Mouse (Mus musculus): ENCODE measurements around the gene Ypel3.

The Ypel3 gene

DNA sequence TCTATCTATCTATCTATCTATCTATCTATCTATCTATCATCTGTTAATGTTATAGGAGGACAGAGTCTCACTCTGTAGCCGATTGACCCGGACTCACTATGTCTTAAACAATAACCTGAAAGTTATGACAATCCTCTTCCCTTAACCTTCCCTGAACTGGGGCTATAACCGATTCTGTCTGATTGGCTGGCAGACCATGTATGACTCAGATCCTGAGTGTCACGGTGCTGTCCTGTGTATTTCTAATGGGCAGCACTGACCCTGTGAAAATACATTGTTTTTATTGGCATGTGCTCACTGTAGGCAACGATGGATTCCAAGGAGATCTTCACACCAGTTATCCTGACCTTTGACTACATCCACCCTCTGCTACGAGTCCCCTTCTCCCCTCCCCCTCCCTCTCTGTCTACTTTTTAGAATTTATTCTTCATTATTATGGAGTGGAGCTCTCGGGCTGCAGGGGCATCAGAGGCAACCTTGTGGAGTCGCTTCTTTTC lies 39.0 kb downstream of the Ypel3 start:
- DNase-seq (ENCODE audit: low spot score in 2 of 2): no peak

DNA sequence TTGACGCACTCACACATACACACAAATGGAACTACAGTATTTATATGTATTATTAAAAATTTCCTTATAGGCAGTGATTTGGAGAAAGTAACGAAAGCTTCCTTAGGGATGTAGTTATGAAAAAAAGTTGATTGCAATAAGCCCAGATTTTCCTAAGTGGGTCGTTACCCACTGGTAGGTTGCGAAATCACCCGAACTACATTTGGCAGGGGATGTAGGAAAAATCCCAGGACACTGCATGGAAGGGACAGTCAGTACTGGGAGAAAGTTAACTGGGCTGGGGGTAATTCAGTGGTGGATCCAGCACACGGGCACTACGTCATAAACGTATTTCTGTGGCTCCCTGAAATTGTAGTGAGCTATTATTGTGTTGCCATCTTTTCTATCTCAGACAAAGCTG lies 39.7 kb downstream of the Ypel3 start:
- DNase-seq (ENCODE audit: low spot score in 2 of 2): no peak

DNA sequence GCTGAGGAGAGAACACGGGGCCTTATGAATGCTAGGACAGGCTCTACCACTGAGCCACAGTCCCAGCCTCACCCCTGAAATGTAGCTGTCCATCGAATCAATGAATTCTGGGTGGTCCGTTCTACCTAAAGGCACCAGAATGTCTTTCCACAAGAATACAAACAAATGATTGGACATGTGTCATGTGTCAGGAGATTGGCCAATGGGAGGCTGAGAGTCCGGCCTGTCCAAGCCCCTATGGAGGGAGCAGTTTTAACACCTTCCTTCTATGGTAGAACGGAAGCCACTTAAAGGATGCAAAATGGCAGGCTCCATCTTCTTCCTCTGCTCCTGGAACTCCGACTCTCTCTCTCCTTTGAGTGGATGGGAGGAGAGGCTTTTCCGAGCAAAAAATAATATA lies 40.8 kb downstream of the Ypel3 start:
- no peak for DNase-seq (ENCODE audit: low spot score in 2 of 2)

DNA sequence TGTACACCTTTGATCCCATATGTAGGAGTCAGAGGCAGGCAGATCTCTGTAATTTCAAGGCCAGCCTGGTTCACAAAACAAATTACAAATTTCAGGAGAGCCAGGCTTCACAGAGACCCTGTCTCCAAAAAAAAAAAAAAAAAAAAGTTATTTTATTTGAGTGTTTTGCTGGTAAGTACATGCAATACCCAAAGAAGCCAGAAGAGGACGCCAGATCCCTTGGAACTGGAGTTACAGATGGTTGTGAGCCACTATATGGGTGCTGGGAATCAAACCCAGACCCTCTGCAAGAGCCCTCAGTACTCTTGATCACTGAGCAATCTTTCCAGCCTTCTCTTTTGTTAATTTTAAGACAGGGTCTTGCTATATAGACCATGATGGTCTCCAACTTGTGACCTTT lies 42.1 kb downstream of the Ypel3 start:
- no peak for DNase-seq (ENCODE audit: low spot score in 2 of 2)

DNA sequence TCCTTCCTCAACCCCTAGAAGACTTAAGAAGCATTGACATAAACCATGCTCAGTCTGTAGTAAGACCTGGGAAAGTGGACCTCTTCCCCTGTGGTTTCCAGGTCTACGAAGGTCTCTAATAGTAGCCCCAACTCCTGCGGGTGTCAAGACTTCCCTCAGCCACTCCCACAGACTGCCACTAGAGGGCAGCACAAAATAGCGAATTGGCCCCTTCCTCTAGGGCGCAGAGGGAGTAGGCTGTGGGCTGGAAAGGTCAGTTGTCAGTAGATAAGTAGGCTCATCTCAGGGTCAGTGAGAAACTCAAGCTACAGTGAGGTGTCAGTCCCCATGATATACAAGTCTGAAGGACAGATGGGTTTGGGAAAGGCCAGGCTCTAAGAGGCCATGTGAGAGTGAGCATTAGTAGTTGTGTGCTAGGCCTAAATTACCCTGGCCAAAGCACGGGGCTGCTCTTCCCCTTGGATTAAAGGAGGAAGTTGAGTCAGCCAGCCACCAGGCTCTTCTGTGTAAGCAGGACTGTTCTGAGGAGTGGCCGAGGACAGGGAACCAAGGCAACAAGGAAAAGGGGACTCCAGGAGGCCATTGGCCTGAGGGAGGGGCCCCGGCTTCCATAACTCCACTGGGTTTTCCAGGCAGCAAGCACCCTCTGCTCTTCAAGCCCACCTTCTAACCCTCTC lies 45.2 kb downstream of the Ypel3 start:
- DNase-seq (ENCODE audit: low spot score in 2 of 2): peak; percentile 76 to 82

DNA sequence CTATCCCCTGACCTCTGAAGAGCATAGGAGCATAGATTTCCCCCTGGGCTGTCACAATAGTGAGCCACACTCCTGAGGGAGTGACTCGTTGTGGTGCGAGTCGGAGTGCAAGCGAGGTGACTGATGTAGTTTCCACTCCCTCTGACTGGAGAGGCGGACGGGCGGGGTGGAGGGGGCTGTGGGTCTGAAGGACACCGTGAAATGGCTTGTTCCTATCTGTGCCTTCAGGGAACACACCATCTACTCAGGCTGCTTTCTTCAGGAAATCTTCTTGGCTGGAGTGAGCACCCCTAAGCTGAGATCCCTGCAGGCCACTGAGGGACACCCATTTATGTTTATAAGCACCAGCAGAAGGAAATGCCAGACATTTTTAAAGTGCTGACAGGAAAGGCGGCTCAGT lies 46.0 kb downstream of the Ypel3 start:
- DNase-seq (ENCODE audit: low spot score in 2 of 2): peak in 1 of 2 experiments; percentile 36

DNA sequence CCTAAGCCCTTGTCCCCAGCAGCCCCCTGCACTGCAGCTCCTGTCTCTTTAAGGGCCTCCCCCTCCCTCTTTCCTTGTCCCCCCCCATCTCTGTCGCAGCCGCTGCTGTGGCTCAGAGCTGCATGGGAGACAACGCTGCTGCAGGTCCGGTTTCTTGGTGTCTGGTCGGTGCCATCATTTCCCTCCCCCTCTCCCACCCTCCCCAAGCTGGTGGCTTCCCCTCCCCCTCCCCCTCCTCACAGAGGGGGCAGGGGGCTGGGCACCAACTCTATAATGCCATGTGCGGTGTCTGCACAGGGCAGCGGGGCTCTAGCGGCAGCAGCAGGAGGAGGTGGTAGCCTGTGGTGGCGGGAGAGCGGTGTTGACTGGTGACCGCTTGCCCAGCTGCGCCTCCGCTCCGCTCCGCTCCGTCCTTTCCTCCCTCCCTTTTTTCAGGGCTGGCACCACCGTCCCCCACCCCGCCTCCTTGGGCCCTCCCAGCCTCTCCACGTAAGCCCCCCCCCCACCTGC lies 46.5 kb downstream of the Ypel3 start:
- peak in 1 of 2 experiments; percentile 25 for DNase-seq (ENCODE audit: low spot score in 2 of 2)

DNA sequence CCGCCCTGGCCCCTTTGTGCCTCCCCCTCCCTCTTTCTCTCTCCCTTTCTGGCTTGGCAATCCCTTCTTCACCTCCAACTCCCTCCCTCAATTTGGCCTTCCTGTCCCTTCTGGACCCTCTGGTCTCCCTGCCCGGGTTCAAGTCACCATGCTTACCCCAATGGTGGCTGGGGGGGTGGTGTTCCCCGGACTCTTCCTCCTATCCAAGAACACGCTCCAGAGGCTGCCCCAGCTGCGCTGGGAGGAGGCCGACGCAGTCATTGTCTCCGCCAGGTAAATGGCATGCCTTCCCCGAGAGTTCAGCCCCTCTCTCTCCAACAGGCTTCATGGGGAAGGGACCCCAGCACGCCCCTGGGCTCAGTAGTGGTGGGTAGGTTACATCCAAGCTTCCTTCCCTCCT lies 47.2 kb downstream of the Ypel3 start:
- DNase-seq (ENCODE audit: low spot score in 2 of 2): no peak

DNA sequence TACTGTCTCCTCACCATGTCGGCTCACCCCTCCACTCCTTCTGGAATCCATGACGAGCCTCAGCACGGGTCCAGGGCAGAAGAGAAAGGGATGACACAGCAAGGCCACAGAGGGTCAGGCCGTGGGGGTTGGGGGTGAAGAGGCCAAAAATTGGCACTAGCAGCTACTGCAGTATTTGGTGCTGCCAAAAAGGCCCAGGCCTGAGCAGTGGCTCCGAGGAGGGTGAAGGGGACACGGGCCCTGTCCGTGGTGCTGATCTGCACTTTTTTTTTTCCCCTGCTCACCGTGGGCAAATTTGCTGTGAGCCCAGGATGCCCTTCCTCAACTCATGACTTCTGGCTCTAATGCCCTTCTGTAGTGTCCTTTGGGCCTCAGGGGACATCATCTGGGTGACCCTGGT lies 48.6 kb downstream of the Ypel3 start:
- no peak for DNase-seq (ENCODE audit: low spot score in 2 of 2)

DNA sequence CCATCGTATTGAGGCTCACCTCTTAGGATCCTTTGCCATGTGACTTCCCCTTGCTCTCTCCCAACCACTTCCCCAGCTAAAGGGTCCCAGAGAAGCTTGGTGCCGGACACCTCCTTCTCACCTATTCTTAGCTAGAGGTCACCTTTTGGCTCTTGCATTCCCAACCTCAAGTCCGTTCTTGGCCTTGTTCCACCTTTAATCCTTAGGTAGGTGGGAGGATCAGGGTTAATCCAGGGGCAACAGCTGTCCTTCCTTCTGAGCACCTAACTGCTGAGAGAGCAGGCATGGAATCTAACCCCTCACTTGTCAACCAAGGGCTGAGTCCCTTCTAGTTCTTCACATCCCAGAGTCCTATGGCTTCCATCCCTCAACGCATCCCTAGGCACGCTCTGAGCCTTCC lies 49.2 kb downstream of the Ypel3 start:
- no peak for DNase-seq (ENCODE audit: low spot score in 2 of 2)

Measured in frontal cortex, postnatal 36 days (tissue).